Mouse (Mus musculus): ENCODE results near the gene Rps26. TPM values are rescaled to one million over a fixed set of nuclear protein-coding genes. Genes with fewer than 3 reads are reported as not detected.

Gene Rps26
- polyA plus RNA-seq, 2 experiments, result 1,177 to 1,662 TPM

- TF ChIP-seq POLR2A (IDR thresholded peaks at IDR 0.05; ENCODE audit: borderline replicate concordance, extremely low read depth, insufficient read depth, insufficient read length), result no peak
- ATAC-seq (ENCODE audit: low FRiP score, low read depth), result no peak
- Histone ChIP-seq H3K4me1 (ENCODE audit: control insufficient read depth, insufficient read depth, low read length) (no peaks in the 10 kb centered on the region), H3K27ac (replicated peaks; ENCODE audit: low read depth, low read length) (no peak overlapping the region), H3K36me3 (ENCODE audit: control insufficient read depth, insufficient read depth, low read length) (no peaks in the 10 kb centered on the region), H3K9me3 (ENCODE audit: control insufficient read depth, low read length) (no peaks in the 10 kb centered on the region), H3K4me2 (replicated peaks; ENCODE audit: low read depth, low read length, severe bottlenecking) (no peak overlapping the region), H3K9ac (ENCODE audit: low read depth, low read length, severe bottlenecking) (no peak overlapping the region), H3K4me3 (replicated peaks; ENCODE audit: low read length) (no peak overlapping the region), H3K27me3 (ENCODE audit: control insufficient read depth, insufficient read depth, low read length) (no peaks in the 10 kb centered on the region)
- no peak for DNase-seq (ENCODE audit: low spot score)
Measured at GRCm38 (mm10) chr10:128662465-128662864, 35.9 kb upstream of the Rps26 start.

- TF ChIP-seq POLR2A (IDR thresholded peaks at IDR 0.05; ENCODE audit: borderline replicate concordance, extremely low read depth, insufficient read depth, insufficient read length), result no peak
- H3K27ac ChIP-seq (replicated peaks; ENCODE audit: low read depth, low read length), result no peak overlapping the region
- H3K36me3 ChIP-seq (ENCODE audit: control insufficient read depth, insufficient read depth, low read length), result no peaks in the 10 kb centered on the region
- H3K9me3 ChIP-seq (ENCODE audit: control insufficient read depth, low read length), result no peaks in the 10 kb centered on the region
- no peak for ATAC-seq (ENCODE audit: low FRiP score, low read depth)
- no peak overlapping the region for H3K4me2 ChIP-seq (replicated peaks; ENCODE audit: low read depth, low read length, severe bottlenecking)
- H3K4me1 ChIP-seq (ENCODE audit: control insufficient read depth, insufficient read depth, low read length), result no peaks in the 10 kb centered on the region
- H3K27me3 ChIP-seq (ENCODE audit: control insufficient read depth, insufficient read depth, low read length), result no peaks in the 10 kb centered on the region
- no peak overlapping the region for H3K4me3 ChIP-seq (replicated peaks; ENCODE audit: low read length)
- DNase-seq (ENCODE audit: low spot score), result no peak
- 57% methylated on average over 9 of the region's 9 CpGs for WGBS
- no peak overlapping the region for H3K9ac ChIP-seq (ENCODE audit: low read depth, low read length, severe bottlenecking)
Measured at GRCm38 (mm10) chr10:128659490-128659889, 32.9 kb upstream of the Rps26 start.

GRCm38 (mm10) chr10:128657844-128658243 is 31.3 kb upstream of the Rps26 start:
- WGBS, result 53% methylated on average over 9 of the region's 9 CpGs
- no peaks in the 10 kb centered on the region for H3K27me3 ChIP-seq (ENCODE audit: control insufficient read depth, insufficient read depth, low read length)
- H3K36me3 ChIP-seq (ENCODE audit: control insufficient read depth, insufficient read depth, low read length), result no peaks in the 10 kb centered on the region
- no peak overlapping the region for H3K9ac ChIP-seq (ENCODE audit: low read depth, low read length, severe bottlenecking)
- no peak for TF ChIP-seq POLR2A (IDR thresholded peaks at IDR 0.05; ENCODE audit: borderline replicate concordance, extremely low read depth, insufficient read depth, insufficient read length)
- no peak overlapping the region for H3K27ac ChIP-seq (replicated peaks; ENCODE audit: low read depth, low read length)
- H3K4me2 ChIP-seq (replicated peaks; ENCODE audit: low read depth, low read length, severe bottlenecking), result no peak overlapping the region
- H3K9me3 ChIP-seq (ENCODE audit: control insufficient read depth, low read length), result no peaks in the 10 kb centered on the region
- ATAC-seq (ENCODE audit: low FRiP score, low read depth) (no peak), DNase-seq (ENCODE audit: low spot score) (peak; percentile 12)
- H3K4me1 ChIP-seq (ENCODE audit: control insufficient read depth, insufficient read depth, low read length), result no peaks in the 10 kb centered on the region
- no peak overlapping the region for H3K4me3 ChIP-seq (replicated peaks; ENCODE audit: low read length)

- WGBS, result 93% methylated on average over 1 of the region's 1 CpGs
- Histone ChIP-seq H3K4me3 (replicated peaks; ENCODE audit: low read length) (no peak overlapping the region), H3K9ac (ENCODE audit: low read depth, low read length, severe bottlenecking) (no peak overlapping the region), H3K4me2 (replicated peaks; ENCODE audit: low read depth, low read length, severe bottlenecking) (no peak overlapping the region), H3K4me1 (ENCODE audit: control insufficient read depth, insufficient read depth, low read length) (no peaks in the 10 kb centered on the region), H3K27ac (replicated peaks; ENCODE audit: low read depth, low read length) (no peak overlapping the region), H3K9me3 (ENCODE audit: control insufficient read depth, low read length) (no peaks in the 10 kb centered on the region), H3K27me3 (ENCODE audit: control insufficient read depth, insufficient read depth, low read length) (no peaks in the 10 kb centered on the region), H3K36me3 (ENCODE audit: control insufficient read depth, insufficient read depth, low read length) (no peaks in the 10 kb centered on the region)
- no peak for TF ChIP-seq POLR2A (IDR thresholded peaks at IDR 0.05; ENCODE audit: borderline replicate concordance, extremely low read depth, insufficient read depth, insufficient read length)
- no peak for ATAC-seq (ENCODE audit: low FRiP score, low read depth)
- no peak for DNase-seq (ENCODE audit: low spot score)
Measured at GRCm38 (mm10) chr10:128656731-128657130, 30.2 kb upstream of the Rps26 start.

GRCm38 (mm10) chr10:128655254-128655653 is 28.7 kb upstream of the Rps26 start:
- Histone ChIP-seq H3K9me3 (ENCODE audit: control insufficient read depth, low read length) (no peaks in the 10 kb centered on the region), H3K36me3 (ENCODE audit: control insufficient read depth, insufficient read depth, low read length) (no peaks in the 10 kb centered on the region), H3K4me3 (replicated peaks; ENCODE audit: low read length) (no peak overlapping the region), H3K27ac (replicated peaks; ENCODE audit: low read depth, low read length) (no peak overlapping the region), H3K4me2 (replicated peaks; ENCODE audit: low read depth, low read length, severe bottlenecking) (no peak overlapping the region), H3K27me3 (ENCODE audit: control insufficient read depth, insufficient read depth, low read length) (no peaks in the 10 kb centered on the region), H3K9ac (ENCODE audit: low read depth, low read length, severe bottlenecking) (no peak overlapping the region), H3K4me1 (ENCODE audit: control insufficient read depth, insufficient read depth, low read length) (no peaks in the 10 kb centered on the region)
- WGBS, result 80% methylated on average over 3 of the region's 3 CpGs
- TF ChIP-seq POLR2A (IDR thresholded peaks at IDR 0.05; ENCODE audit: borderline replicate concordance, extremely low read depth, insufficient read depth, insufficient read length), result no peak
- DNase-seq (ENCODE audit: low spot score) (no peak), ATAC-seq (ENCODE audit: low FRiP score, low read depth) (no peak)

GRCm38 (mm10) chr10:128653866-128654265 is 27.3 kb upstream of the Rps26 start:
- no peak for ATAC-seq (ENCODE audit: low FRiP score, low read depth)
- Histone ChIP-seq H3K9me3 (ENCODE audit: control insufficient read depth, low read length) (no peaks in the 10 kb centered on the region), H3K36me3 (ENCODE audit: control insufficient read depth, insufficient read depth, low read length) (no peaks in the 10 kb centered on the region), H3K27me3 (ENCODE audit: control insufficient read depth, insufficient read depth, low read length) (no peaks in the 10 kb centered on the region), H3K27ac (replicated peaks; ENCODE audit: low read depth, low read length) (no peak overlapping the region), H3K4me3 (replicated peaks; ENCODE audit: low read length) (no peak overlapping the region), H3K4me1 (ENCODE audit: control insufficient read depth, insufficient read depth, low read length) (no peaks in the 10 kb centered on the region), H3K9ac (ENCODE audit: low read depth, low read length, severe bottlenecking) (no peak overlapping the region), H3K4me2 (replicated peaks; ENCODE audit: low read depth, low read length, severe bottlenecking) (no peak overlapping the region)
- no peak for DNase-seq (ENCODE audit: low spot score)
- WGBS, result 60% methylated on average over 4 of the region's 4 CpGs
- TF ChIP-seq POLR2A (IDR thresholded peaks at IDR 0.05; ENCODE audit: borderline replicate concordance, extremely low read depth, insufficient read depth, insufficient read length), result no peak

All from limb, embryonic 14.5 days (tissue).